Mouse (Mus musculus): ENCODE measurements around the gene Pgbd1.
"Not testable (repeated sequence)": the region's sequence is repeated elsewhere in the genome, so short reads cannot be mapped to it uniquely, and the experiment has no call there.

Pgbd1 gene

DNA sequence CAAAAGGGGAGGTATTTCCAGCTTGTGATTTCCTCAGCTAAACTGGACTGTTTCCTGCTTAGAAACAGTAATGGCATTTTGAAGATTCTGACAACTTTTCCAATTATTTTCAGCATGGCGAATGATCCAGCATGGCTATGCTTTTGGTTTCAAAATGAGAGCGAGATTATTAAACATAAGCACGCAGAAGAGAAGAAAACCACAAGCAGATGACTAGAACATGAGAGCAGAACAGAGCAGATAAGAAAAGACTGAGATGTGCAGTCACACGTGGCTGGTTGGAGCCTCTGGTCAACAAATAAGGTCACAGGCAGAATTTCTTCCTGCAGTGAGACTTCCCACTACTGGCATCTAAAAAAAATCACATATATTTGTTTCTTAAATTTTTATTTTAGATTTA, 25.6 kb downstream of the Pgbd1 start:
- no peak for DNase-seq

- no peak for DNase-seq
Measured at GRCm38 (mm10) chr13:21414231-21415212, 26.3 kb downstream of the Pgbd1 start.

- DNase-seq = no peak
Measured at GRCm38 (mm10) chr13:21408805-21409459, 31.9 kb downstream of the Pgbd1 start.

DNA sequence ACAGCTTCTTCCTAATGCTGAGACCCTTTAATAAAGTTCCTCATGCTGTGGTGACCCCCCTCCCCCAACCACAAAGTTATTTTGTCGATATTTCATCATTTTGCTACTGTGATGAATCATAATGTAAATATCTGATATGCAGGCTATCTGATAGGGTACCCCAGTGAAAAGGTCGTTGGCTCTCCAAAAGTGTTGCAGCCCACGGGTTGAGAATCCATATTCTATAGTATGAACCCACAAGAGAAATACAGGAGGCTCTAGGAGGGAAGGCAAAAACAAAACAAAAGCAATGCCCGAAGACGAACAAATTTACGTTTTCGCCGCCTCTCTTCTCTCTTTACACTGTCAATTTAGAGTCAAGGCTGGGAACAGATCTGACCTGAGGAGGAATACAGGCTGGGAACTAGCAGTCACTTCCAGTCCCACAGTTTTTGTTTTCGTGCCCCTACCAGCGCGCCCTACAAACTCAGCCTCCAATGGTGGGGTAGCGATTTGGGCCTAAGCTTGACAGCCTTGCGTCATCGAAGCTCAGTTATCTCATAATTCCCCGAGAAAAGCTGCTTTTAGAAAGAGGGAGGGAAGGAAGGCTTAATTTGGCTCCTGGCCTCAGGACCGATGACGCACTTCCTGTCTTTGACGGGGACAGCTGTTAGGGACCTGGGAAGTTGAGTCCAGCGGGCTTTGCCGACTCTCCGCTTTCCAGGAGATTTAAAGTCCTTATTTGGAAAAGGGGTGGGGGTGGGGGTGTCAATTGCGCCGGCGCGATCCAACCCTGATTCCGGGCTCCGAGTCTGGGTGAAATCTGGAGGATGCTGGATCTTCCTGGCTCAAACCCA, 32.7 kb downstream of the Pgbd1 start:
- peak; percentile 16 to 42 for DNase-seq

DNA sequence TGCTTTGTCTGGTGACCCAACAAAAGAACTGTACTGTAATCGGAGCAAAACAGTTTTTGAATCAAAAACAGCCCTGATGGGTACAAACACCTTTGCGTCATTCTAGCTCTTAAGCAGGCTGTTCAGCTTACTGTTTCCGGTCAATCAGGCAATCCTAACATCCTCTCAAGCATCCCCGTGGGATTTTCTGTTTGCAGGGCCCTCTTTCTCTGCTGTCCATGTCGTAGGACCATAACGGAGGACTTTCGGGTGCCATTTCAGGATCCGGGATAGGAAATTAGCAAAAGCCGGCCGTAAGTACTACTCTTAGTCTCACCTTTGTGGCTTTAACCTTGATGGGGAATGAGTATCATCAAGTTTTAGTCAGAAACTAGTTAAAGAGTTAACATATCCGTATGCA, 33.5 kb downstream of the Pgbd1 start:
- DNase-seq = no peak

DNA sequence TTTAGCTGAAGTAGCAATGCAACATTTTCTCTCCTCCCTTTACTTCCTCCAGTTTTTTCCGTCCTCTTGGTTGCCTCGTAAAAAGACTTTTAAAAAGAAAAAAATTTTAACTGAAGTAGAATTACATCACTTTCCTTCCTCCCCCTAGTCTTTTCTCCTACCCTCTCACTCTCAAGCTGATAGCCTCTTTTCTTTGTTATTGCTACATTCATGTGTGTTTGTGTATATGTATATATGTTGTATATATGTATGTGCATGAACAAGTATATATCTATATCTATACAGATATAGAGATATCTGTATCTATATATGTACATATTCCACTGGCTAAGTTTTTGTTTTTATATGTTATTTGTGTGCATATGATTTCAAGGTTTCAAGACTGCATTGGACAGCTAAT, 38.0 kb downstream of the Pgbd1 start:
- no peak for DNase-seq

GRCm38 (mm10) chr13:21402287-21402846, 38.5 kb downstream of the Pgbd1 start, which contains the start of gene Zkscan3:
Gene Zkscan3 (minus strand): TSS chr13:21402755.
- DNase-seq = peak; percentile 72 to 86

GRCm38 (mm10) chr13:21401636-21402286, 39.1 kb downstream of the Pgbd1 start:
- DNase-seq = no peak

GRCm38 (mm10) chr13:21401166-21401565, 39.7 kb downstream of the Pgbd1 start:
- no peak for DNase-seq

GRCm38 (mm10) chr13:21397486-21397885, 43.4 kb downstream of the Pgbd1 start:
- DNase-seq = no peak

GRCm38 (mm10) chr13:21396048-21396447, 44.8 kb downstream of the Pgbd1 start:
- DNase-seq = not testable (repeated sequence)

DNA sequence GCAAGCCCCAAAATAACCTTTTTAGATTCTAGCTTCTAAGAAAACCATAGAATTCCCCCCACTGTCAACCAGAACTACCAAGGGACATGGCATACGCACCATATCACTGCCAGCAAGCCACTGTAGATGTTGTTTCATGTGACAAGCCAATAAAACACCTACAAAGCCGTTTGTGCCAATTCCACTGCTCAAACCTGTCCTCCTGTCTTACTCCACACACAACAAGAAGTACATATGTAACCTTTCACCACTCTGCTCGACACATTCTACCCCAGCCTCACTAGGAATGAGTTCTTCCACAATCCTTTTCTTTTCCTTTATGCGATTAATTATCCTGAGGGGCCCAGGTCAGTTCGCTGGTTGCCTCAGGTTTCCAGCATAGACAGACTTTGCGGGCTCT, 45.2 kb downstream of the Pgbd1 start:
- no peak for DNase-seq

DNA sequence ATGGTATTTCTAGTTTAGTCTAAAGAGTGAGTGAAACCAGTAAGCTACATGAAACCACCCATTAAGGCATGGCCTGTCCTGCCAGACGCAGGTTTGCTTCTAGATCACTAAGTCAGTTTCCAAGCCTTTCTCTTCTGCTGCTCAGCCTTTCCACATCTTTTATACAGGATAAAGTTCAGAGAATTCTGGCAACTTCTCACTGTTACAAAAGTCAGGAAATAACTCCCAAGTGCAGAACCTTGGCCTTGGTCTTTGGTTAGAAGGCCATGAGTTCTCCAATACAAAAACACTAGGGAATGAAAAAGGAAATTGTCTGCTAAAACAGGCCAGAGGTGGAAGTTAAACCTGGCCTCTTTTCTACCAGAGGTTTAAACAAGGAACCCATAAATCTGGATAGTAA, 45.6 kb downstream of the Pgbd1 start:
- DNase-seq = no peak

GRCm38 (mm10) chr13:21377773-21378172, 63.1 kb downstream of the Pgbd1 start:
- DNase-seq = no peak

DNA sequence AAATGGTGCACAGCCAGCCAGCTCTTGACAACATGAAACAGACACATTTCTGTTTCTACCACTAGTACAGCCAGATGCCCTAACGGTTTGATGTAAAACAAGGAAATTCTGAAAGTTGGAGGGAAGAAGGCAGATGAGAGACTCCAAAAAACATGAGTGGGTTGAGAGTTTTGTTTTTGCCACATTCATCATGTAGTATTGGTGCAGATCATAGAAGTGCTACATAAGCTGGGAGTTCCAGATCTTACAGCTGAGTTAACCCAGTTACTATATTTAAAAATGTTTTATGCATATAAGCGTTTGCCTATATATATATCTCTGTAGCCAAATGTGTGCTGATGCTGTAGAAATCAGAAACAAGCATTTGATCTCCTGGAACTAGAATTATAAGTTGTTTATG, 68.2 kb downstream of the Pgbd1 start:
- DNase-seq = no peak

Measured in spleen, adult 18-20 months (tissue).